Mouse (Mus musculus) kidney, adult 11 months (tissue): ENCODE data around the gene D430041D05Rik.

Source experiments
- DNase-seq: peaks from one replicate; pipeline ENCODE4 v3.0.0; 2022

Gene D430041D05Rik

GRCm38 (mm10) chr2:104184296-104184695, 226.5 kb downstream of the D430041D05Rik start:
- no peak for DNase-seq

DNA sequence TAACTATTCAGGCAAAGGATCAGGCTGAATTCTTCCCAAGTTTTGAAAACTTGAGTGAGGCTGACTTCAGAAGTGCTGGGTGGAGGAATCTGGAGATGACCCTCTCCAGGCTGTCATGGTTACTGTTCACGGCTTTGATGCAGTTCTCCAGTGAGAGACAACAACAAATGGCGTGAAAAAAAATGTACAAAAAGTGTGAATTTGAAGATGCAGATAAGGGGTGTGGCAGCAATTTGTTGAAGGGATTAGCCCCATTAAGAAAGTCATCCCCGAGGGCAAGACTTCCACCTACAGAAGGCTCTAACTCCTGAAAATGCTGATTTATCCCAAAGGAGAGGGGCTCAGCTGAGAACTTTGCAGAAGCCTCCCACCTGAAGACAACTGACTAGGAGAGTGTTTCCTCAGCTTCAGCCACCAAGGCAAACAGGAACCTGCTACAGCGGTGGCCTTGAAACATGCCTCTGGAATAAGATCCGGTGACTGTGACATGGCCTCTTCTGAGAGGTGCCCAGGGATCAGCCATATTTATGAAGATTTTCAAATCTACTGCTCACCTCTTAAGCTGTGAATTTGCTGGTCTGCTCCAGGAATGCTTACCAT, 227.5 kb downstream of the D430041D05Rik start:
- DNase-seq: no peak

- no peak for DNase-seq
Measured at GRCm38 (mm10) chr2:104179636-104180035, 231.2 kb downstream of the D430041D05Rik start.

- no peak for DNase-seq
Measured at GRCm38 (mm10) chr2:104178251-104178650, 232.6 kb downstream of the D430041D05Rik start.

GRCm38 (mm10) chr2:104176979-104177704, 233.7 kb downstream of the D430041D05Rik start:
- DNase-seq: peak; percentile 27

DNA sequence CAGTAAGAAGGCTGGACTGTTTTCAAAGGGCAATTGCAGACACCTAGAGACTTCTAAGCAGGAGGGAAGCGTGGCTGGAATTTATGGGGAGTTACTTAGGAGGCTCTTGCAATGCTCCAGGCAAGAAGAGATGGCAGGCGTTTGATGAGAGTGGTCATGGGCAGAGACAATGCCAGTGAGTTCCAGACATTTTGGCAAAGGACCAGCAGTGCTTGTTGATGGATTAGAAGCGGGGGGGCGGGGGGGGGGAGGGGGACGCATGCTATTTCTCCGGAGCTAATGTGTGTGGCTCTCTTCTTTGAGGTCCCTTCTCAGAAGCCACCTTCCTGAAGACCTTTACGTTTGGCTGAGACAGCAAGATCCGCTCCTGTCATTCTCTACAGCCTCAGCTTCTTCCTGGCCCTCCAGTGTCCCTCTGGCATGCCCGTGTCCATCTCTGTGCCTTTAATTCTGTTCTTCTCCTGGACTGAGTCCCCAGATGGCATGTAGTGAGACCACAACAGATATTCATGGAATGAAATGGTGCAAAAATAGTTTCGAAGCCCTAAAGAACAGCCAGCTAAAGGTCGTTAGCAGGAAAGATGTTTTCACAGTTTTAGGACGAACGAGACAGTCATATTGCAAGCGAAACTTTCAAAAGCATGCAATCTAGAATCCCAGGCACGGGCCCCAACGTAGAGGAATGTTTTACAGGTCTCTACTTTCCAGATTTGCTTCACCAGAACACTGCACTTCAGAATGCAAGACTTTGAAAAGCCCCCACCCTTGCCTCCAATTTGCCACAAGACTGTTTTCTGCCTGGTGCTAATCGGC, 234.4 kb downstream of the D430041D05Rik start:
- no peak for DNase-seq

DNA sequence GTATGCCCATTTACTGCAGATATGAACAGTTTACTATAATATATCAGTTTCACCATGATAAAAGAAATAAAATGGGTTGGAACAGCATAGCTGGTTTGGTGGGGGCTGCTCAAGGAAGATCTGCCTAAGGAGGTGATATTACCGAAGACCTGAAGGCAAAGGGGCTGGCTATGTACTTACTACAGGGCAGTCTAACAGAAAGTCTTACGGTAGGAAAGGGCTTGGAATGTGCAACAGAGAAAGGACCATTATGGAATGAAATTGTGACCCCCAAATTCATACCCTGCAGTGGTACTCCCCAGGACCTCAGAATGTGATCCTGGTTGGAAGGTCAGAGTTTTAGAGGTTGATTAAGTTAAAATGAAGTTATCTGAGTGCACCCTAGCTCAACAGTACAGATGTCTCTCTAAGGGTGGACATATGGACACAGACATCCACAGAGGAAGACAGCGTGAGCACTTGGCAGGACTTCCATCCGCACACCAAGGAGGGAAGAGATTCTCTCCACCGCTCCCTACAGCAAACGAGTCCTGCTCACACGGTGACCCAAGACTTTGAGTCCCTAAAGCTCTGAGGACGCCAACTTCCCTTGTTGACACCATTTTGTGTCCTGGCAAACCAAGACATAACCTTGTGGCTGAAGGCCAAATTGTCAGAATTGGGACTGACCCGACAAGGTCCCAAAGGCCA, 235.2 kb downstream of the D430041D05Rik start:
- DNase-seq: no peak

GRCm38 (mm10) chr2:104173431-104173830, 237.4 kb downstream of the D430041D05Rik start:
- DNase-seq: no peak

GRCm38 (mm10) chr2:104172695-104173348, 238.0 kb downstream of the D430041D05Rik start:
- DNase-seq: no peak

GRCm38 (mm10) chr2:104168186-104168896, 242.5 kb downstream of the D430041D05Rik start:
- DNase-seq: no peak

DNA sequence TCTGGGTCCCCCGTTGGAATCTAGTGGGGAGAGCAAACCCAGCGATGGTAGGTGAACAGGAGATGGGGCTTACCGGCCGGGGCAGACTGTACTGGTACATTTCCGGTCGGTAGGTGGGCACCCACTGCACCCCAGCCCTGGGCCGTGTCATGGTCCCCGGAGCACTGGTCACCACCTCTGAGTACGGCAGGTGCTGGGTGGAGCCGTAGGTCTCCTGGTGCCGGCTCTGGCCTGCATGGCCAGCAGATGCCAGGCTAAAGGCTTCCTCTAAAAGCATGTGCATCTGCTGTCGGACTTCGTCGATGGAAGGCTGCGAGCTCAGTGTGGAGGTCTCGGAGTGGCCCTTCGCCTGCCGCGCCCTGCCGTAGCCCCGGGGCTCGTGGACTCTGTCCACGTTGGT, 243.0 kb downstream of the D430041D05Rik start:
- DNase-seq: no peak

GRCm38 (mm10) chr2:104165631-104166030, 245.2 kb downstream of the D430041D05Rik start:
- no peak for DNase-seq

DNA sequence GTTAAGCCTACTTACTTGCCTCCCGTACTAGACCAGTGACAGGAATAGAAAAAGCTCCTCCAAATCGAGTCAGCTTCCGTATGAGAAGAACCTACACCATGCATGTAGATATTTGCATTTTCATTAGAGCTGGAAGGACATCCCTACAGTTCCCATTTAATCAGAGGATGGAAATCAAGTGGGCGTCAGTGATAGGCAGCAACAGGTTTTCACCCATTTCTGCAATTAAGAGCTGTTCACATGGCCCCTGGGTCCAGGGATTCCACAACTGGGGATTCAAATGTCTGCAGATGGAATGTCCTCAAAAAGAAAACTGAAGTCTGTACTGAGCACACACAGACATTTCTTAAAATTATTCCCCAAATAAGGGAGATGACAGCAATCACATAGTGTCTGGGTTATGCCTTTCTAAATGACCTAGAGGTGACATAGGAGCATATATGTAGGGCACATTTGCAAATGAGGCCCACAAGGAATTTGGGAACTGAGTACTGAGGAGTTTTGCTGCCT, 246.8 kb downstream of the D430041D05Rik start:
- no peak for DNase-seq

GRCm38 (mm10) chr2:104163418-104163817, 247.4 kb downstream of the D430041D05Rik start:
- peak; percentile 33 for DNase-seq

- no peak for DNase-seq
Measured at GRCm38 (mm10) chr2:104157831-104158230, 253.0 kb downstream of the D430041D05Rik start.

DNA sequence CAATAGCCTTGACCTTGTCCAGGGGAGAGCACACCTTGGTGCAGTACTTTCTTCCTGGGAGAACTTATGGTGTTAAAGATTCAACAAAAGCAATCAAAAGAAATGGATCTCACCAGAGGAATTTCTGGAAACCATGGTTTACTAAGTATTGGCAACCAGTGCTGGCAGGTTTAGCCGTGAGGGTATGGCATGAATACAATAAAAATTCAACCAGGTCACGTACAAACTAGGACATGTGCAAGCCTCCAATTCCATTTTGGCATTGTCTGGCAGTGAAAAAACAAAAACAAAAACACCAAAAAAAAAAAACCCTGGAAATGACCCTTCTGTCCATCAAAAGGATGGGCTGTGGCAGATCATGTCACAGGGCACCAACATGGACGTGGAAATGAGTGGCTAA, 256.9 kb downstream of the D430041D05Rik start:
- no peak for DNase-seq

GRCm38 (mm10) chr2:104153345-104153744, 257.5 kb downstream of the D430041D05Rik start:
- DNase-seq: no peak

- no peak for DNase-seq
Measured at GRCm38 (mm10) chr2:104150608-104151397, 260.0 kb downstream of the D430041D05Rik start.

GRCm38 (mm10) chr2:104147910-104148561, 262.8 kb downstream of the D430041D05Rik start:
- no peak for DNase-seq

- no peak for DNase-seq
Measured at GRCm38 (mm10) chr2:104145983-104146382, 264.8 kb downstream of the D430041D05Rik start.
